Mouse (Mus musculus): ENCODE data around the gene Tpra1.

Tpra1 gene

GRCm38 (mm10) chr6:88889410-88890042, 12.5 kb upstream of the Tpra1 start:
- no peak for DNase-seq (ENCODE audit: low read depth, low spot score)

DNA sequence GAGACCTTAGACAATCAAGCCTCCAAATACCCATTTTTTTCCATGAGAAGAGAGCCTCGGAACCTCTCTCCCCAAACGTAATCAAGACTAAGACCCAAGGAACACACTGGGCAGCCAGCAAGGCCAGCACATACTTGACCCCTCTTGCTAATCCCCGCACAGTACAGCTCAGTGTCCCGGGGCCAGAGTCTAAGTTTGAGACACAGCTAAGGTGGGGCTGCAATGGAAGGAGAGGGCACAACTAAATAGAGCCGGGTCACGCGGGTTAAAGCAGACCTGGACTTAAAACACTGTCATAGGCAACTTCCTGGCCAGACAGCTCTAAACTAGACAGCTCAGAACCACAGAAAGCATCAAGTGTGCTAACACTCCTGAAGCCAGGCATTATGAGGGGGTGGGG, 11.2 kb upstream of the Tpra1 start:
- DNase-seq (ENCODE audit: low read depth, low spot score), result no peak

- DNase-seq (ENCODE audit: low read depth, low spot score), result peak; percentile 53
Measured at GRCm38 (mm10) chr6:88893559-88893958, 8.5 kb upstream of the Tpra1 start.

- DNase-seq (ENCODE audit: low read depth, low spot score), result no peak
Measured at GRCm38 (mm10) chr6:88895943-88896342, 6.1 kb upstream of the Tpra1 start.

- no peak for DNase-seq (ENCODE audit: low read depth, low spot score)
Measured at GRCm38 (mm10) chr6:88897246-88897645, 4.8 kb upstream of the Tpra1 start.

DNA sequence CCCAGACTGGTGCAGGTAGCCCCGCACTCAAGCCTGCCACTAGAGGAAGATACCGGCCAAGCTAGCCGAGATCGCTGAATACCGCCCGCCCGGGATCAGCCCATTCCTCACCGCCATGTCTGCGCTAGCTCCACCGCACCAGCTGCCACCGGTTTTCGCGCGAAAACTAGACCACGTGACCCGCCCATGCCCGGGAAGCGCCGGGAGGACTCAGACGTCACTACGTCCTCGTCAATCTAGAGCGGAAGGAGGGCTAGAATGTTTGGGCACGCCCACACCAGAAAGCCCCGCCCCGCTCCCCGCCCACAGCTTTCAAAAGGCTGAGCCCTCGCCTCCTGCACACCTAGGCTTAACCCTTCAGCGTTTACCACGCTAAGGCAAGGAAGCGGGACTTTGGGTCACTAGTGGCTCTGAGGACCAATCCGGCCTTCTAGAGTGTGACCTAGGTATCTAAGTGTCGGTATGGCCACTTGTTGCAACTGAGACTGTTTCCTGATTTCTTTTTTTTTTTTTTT, 3.5 kb upstream of the Tpra1 start, which contains the start of gene Mcm2:
Gene Mcm2, minus strand, starts transcription at position 247 of the 515 bp plus-strand sequence.
- peak; percentile 89 for DNase-seq (ENCODE audit: low read depth, low spot score)

GRCm38 (mm10) chr6:88899086-88899485, 3.0 kb upstream of the Tpra1 start:
- DNase-seq (ENCODE audit: low read depth, low spot score), result no peak

GRCm38 (mm10) chr6:88899628-88900027, 2.4 kb upstream of the Tpra1 start:
- no peak for DNase-seq (ENCODE audit: low read depth, low spot score)

- no peak for DNase-seq (ENCODE audit: low read depth, low spot score)
Measured at GRCm38 (mm10) chr6:88901471-88901870, 580 bp upstream of the Tpra1 start.

GRCm38 (mm10) chr6:88903708-88904107, 1.7 kb downstream of the Tpra1 start:
- no peak for DNase-seq (ENCODE audit: low read depth, low spot score)

- no peak for DNase-seq (ENCODE audit: low read depth, low spot score)
Measured at GRCm38 (mm10) chr6:88904456-88904974, 2.5 kb downstream of the Tpra1 start.

- DNase-seq (ENCODE audit: low read depth, low spot score), result no peak
Measured at GRCm38 (mm10) chr6:88905042-88905441, 3.0 kb downstream of the Tpra1 start.

- peak; percentile 73 for DNase-seq (ENCODE audit: low read depth, low spot score)
Measured at GRCm38 (mm10) chr6:88906369-88907108, 4.5 kb downstream of the Tpra1 start.

DNA sequence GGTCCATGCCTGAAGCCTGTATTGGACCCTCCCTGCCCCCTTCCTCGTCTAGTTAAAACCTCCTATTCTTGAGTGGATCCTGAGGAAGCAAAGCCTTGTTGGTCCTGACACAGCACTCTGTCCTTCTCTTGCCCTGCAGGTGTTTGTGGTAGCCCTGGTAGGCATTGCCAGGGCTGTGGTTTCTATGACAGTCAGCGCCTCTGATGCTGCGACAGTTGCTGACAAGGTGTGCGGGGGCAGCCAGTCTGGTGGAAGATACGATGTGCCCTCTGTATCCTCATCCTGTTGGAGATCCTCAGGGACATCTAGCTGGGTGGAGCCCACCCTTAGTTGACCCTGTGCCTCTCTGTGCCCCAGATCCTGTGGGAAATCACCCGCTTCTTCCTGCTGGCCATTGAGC, 7.1 kb downstream of the Tpra1 start:
- no peak for DNase-seq (ENCODE audit: low read depth, low spot score)

DNA sequence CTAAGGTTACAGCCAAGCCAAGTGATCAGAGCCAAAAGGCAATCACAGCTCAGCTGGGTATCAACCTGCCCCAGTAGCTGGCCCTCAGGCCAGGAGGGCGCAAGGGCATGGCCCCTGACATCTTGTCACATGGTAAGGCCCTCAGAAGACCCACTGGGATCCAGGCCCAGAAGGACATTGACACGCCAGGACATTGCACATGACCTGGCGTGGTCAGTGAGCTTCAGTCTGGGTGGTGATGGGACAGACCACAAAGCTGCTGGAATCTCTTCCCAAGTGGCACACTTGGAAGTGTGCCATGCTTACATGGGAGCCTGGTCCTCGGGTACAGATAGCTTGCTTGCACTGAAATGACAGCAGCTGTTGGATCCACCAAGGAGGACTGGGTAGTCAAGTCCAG, 11.0 kb downstream of the Tpra1 start:
- peak; percentile 64 for DNase-seq (ENCODE audit: low read depth, low spot score)

- no peak for DNase-seq (ENCODE audit: low read depth, low spot score)
Measured at GRCm38 (mm10) chr6:88913440-88913839, 11.4 kb downstream of the Tpra1 start.

- no peak for DNase-seq (ENCODE audit: low read depth, low spot score)
Measured at GRCm38 (mm10) chr6:88914799-88915198, 12.7 kb downstream of the Tpra1 start.

DNA sequence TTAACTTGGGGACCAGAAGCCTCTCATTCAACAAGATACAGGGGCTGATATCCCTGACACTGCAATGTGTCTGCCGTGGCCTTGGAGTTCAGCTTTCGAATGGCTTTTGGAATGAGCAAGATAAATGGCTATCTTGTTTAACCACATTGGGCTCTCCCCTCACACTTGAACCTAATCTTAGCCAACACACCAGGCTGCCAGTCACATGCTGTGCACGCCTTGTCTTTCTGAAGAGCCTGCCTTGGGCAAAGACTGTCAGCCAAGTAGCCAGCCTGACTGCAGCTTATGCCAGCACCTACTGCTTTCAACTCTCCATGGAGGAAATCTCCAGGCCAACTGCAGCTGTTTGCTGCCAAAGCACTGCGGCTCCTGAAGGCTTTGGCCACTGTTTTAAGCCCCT, 13.5 kb downstream of the Tpra1 start:
- peak; percentile 40 for DNase-seq (ENCODE audit: low read depth, low spot score)

DNA sequence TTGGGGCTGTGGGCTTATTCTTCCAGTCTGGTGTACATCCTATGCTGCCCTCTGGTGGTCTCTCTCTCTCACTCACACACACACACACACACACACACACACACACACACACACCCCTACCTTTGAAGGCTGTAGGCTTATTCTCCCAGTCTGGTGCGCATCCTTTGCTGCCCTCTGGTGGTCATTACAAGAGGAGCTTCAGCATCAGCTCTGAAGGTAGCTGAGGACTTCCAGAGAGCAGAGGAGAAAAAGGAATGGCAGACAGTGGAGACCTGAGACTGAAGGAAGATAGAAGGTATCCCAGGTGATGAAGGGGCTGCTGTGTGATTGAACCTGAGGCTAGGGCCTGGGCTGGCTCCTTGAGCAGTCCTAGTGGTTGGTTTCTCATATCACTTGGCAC, 14.1 kb downstream of the Tpra1 start:
- no peak for DNase-seq (ENCODE audit: low read depth, low spot score)

DNA sequence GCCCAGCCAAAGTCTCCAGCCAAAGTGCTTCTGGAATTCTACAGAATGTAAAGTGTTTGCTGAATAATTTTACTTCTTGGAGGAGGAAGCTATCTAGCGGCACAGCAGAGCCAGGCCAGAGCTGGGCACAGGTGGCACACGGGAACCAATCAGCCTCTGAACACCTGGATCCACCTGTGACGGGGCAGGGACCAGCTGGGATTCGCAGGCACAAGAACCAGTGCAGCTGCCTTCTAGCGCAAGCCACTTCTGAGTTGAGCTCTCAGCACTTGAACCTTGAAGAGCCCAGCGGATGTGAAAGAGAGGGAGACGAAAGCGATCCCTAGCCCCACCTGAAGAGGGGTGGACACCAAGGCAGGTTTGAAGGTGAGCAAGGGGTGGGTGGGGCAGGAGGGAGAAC, 16.8 kb downstream of the Tpra1 start:
- DNase-seq (ENCODE audit: low read depth, low spot score), result no peak

DNA sequence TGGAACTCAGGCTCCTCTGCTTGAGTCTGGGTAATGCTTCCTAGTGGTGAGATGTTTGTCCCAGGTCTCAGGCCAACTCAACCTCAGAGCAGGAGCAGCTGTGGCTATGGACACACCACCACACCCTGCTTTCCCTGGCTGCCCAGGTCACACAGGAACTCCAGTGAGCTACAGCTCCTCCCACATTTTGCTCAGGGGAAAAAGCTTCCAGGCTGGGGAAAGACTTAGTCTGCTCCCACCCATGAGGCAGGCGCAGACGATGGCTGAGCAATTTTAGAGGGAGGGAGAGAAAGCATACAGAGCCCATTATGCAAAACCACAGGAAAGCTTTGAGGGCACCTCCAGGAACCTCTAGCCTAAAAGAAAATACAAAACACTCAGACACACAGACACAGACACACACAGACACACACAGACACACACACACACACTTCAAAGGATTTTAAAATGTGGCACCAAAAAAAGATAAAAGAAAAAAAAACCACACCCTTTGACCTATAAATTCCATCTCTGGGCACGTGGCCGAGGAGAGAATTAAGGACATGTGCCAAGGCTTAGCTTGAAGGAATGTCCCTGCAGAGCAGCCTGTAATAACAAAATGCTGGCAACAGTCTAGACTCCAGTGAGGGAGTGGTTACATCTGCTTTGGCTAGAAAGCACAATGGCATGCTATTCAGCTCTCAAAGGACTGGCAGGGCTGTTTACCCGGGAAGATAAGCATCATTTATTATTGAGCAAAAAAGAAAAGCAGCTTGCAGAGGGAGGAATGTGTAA, 22.6 kb downstream of the Tpra1 start:
- DNase-seq (ENCODE audit: low read depth, low spot score), result peak; percentile 74

DNA sequence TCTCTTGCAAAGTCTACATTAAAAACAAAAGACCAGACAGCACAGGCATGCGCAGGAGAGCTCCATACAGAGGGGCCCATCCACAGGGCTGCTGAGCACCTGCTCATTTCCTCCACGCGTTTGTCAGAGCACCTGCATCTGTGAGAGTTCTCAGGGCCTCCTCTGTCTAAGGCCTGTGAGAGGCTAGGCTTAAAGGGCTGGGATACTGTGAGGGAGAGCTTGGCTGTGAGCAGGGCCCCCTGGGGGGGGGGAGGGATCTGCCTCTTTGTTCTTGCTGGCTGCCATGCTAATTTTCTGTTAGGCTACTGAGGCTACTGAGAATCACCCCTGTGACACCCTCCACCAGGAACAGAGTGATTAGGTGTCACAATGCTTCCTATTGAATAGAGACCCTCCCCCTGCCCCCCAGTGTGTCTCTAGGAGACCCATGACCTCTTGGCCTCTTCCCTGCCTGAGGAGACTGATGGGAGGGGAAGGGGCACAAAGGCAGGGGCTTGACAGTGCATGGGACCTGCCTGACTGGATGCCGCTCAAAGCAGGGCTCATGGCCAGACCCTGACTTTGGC, 23.7 kb downstream of the Tpra1 start:
- DNase-seq (ENCODE audit: low read depth, low spot score), result no peak
